Mouse (Mus musculus): ENCODE measurements around the gene Grap2. TPM values are rescaled to one million over a fixed set of nuclear protein-coding genes. Genes with fewer than 3 reads are reported as not detected.

Grap2 gene
- polyA plus RNA-seq, 1 experiment from 2014 or later: 1.5 TPM

DNA sequence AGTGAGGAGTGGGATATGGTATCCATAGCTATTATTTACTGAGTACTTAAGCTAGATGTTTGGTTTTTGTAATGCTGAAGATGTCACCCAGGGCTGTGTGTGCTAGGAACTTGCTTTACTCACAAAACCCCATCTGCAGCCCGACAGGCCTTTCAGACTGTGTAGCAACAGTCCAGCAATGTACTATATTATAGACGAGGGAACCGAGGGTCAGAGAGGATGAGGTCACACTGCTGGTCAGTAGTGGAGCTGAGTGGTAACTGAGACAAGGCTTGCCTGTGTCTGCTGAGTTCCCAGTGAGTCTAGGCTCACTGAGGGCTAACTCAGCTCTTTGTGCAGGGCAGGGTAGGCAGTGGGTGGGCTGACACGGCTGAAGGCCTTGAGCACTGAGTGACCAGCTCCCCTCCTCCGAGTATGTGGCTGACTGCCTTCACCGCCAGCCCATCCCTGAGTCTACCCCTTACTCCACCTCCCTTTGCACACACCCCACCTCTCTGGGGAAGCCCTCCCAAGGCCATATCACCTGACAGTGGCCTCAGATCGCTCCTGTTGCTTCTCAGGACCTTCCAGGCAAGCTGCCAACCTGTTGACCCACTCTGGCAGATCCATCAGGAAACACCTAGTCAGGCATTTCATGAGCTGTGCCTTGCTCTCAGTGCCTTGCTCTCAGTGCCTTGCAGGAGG, 108.1 kb downstream of the Grap2 start:
- no peak overlapping the region for H3K9ac ChIP-seq (ENCODE audit: low read length)
- WGBS: 43% methylated on average over 7 of the region's 7 CpGs
- H3K4me1 ChIP-seq (replicated peaks; ENCODE audit: control insufficient read depth, insufficient read depth, low read length): peaks cover 17% of the 10 kb centered on the region
- no peaks in the 10 kb centered on the region for H3K36me3 ChIP-seq (ENCODE audit: control insufficient read depth, insufficient read depth, low read length)
- ATAC-seq (ENCODE audit: low read depth): no peak
- H3K27me3 ChIP-seq (ENCODE audit: control insufficient read depth, insufficient read depth, low read depth, low read length): no peaks in the 10 kb centered on the region
- H3K27ac ChIP-seq (ENCODE audit: low read length): no peak overlapping the region
- H3K4me3 ChIP-seq (ENCODE audit: low read length): no peak overlapping the region
- H3K9me3 ChIP-seq (ENCODE audit: control insufficient read depth, low read length): no peaks in the 10 kb centered on the region
- no peak overlapping the region for H3K4me2 ChIP-seq (ENCODE audit: low read depth, low read length)

DNA sequence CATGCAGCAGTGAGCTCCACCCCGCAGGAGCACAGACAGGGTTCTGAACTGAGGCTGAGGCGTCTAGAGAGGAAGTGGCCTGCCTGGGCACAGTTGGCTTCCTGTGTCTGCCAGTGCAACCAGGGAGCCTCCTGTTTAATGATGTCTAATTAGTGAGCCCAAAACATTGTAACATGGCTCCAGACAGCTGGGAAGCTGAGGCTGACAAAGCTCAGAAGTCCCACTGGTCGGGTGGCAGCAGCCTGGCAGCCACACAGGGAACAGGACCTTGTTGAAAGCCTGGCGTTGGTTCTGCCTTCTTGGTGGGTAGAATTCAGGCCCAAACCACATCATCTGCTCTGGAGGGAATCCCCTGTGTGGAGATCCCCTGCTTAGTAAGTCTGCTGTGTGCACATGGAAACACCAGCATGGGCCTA, 109.1 kb downstream of the Grap2 start:
- Histone ChIP-seq H3K27me3 (ENCODE audit: control insufficient read depth, insufficient read depth, low read depth, low read length) (no peaks in the 10 kb centered on the region), H3K9ac (ENCODE audit: low read length) (no peak overlapping the region), H3K4me3 (ENCODE audit: low read length) (no peak overlapping the region), H3K4me2 (ENCODE audit: low read depth, low read length) (no peak overlapping the region), H3K36me3 (ENCODE audit: control insufficient read depth, insufficient read depth, low read length) (no peaks in the 10 kb centered on the region), H3K4me1 (replicated peaks; ENCODE audit: control insufficient read depth, insufficient read depth, low read length) (peaks cover 17% of the 10 kb centered on the region), H3K9me3 (ENCODE audit: control insufficient read depth, low read length) (no peaks in the 10 kb centered on the region), H3K27ac (ENCODE audit: low read length) (no peak overlapping the region)
- ATAC-seq (ENCODE audit: low read depth): no peak
- WGBS: 62% methylated on average over 4 of the region's 4 CpGs

DNA sequence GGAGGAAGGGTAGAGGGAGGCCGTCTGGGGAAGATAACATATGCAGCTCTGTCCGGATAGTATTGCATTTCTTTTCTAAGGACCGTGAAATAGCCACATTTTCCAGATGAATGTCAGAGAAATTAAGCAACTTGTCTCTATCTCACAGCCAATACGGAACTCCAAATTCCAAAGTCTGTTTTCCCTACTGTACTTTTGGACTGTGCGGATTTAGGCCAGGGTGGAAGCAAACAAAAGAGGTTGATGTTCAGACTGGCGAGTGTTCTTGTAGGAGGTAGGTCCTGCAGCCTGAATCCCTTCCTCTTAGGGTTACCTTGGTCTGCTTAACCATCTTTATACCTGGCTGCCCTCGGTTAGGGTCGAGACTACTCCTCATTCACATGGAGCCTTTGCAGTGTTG, 109.9 kb downstream of the Grap2 start:
- Histone ChIP-seq H3K36me3 (ENCODE audit: control insufficient read depth, insufficient read depth, low read length) (no peaks in the 10 kb centered on the region), H3K27me3 (ENCODE audit: control insufficient read depth, insufficient read depth, low read depth, low read length) (no peaks in the 10 kb centered on the region), H3K27ac (ENCODE audit: low read length) (no peak overlapping the region), H3K4me1 (replicated peaks; ENCODE audit: control insufficient read depth, insufficient read depth, low read length) (peaks cover 17% of the 10 kb centered on the region), H3K9ac (ENCODE audit: low read length) (no peak overlapping the region), H3K9me3 (ENCODE audit: control insufficient read depth, low read length) (no peaks in the 10 kb centered on the region), H3K4me3 (ENCODE audit: low read length) (no peak overlapping the region), H3K4me2 (ENCODE audit: low read depth, low read length) (no peak overlapping the region)
- no peak for ATAC-seq (ENCODE audit: low read depth)
- 81% methylated on average over 8 of the region's 8 CpGs for WGBS

DNA sequence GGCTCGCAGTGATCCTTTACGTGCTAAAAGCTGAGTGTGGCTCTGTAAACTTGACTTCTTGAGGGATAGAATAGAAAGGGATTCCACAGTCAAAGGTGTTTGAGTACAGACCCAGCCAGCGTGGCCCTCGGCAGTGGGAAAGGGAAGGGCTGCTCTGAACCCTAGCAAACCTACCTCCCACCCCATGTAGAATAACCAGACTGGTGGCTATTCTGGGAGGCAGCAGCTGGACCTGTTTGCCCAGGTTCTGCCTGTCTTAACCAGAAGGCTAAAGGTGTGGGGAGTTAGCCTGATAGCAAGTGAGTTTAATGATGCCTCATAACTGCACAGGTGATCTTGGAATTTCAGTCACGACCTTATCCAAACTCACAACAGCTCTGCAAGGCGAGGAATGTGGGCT, 110.8 kb downstream of the Grap2 start:
- WGBS: 51% methylated on average over 6 of the region's 6 CpGs
- no peak overlapping the region for H3K27ac ChIP-seq (ENCODE audit: low read length)

DNA sequence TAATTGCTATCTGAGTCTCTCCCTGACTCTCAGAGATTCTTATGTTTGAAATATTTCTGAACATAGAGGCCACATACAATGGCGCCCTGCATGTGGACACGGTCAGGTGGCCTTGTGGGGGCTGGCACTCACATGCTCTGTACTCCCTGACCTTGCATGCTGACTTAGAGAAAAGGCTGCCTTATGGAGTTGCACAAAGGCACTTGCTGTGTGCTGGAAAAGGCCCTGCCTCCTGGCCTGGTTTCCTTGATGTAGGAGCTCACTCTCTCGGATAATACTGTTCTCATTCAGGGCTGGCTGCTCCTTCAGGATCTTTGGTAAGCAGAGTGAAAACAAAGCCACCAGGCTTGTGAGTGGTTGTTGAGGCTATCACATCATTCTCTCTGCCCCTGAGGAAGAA, 111.6 kb downstream of the Grap2 start:
- Histone ChIP-seq H3K36me3 (ENCODE audit: control insufficient read depth, insufficient read depth, low read length) (no peaks in the 10 kb centered on the region), H3K9me3 (ENCODE audit: control insufficient read depth, low read length) (no peaks in the 10 kb centered on the region), H3K27ac (ENCODE audit: low read length) (no peak overlapping the region), H3K4me3 (ENCODE audit: low read length) (no peak overlapping the region), H3K27me3 (ENCODE audit: control insufficient read depth, insufficient read depth, low read depth, low read length) (no peaks in the 10 kb centered on the region), H3K4me2 (ENCODE audit: low read depth, low read length) (no peak overlapping the region), H3K4me1 (replicated peaks; ENCODE audit: control insufficient read depth, insufficient read depth, low read length) (peaks cover 17% of the 10 kb centered on the region), H3K9ac (ENCODE audit: low read length) (no peak overlapping the region)
- ATAC-seq (ENCODE audit: low read depth): no peak
- 66% methylated on average over 3 of the region's 3 CpGs for WGBS

More for the DNA sequence above, 110.8 kb downstream of the Grap2 start:
- H3K9me3 ChIP-seq (ENCODE audit: control insufficient read depth, low read length): no peaks in the 10 kb centered on the region
- no peaks in the 10 kb centered on the region for H3K27me3 ChIP-seq (ENCODE audit: control insufficient read depth, insufficient read depth, low read depth, low read length)
- no peak overlapping the region for H3K4me2 ChIP-seq (ENCODE audit: low read depth, low read length)
- H3K36me3 ChIP-seq (ENCODE audit: control insufficient read depth, insufficient read depth, low read length): no peaks in the 10 kb centered on the region
- no peak overlapping the region for H3K4me3 ChIP-seq (ENCODE audit: low read length)
- no peak for ATAC-seq (ENCODE audit: low read depth)
- peaks cover 17% of the 10 kb centered on the region for H3K4me1 ChIP-seq (replicated peaks; ENCODE audit: control insufficient read depth, insufficient read depth, low read length)
- H3K9ac ChIP-seq (ENCODE audit: low read length): no peak overlapping the region

DNA sequence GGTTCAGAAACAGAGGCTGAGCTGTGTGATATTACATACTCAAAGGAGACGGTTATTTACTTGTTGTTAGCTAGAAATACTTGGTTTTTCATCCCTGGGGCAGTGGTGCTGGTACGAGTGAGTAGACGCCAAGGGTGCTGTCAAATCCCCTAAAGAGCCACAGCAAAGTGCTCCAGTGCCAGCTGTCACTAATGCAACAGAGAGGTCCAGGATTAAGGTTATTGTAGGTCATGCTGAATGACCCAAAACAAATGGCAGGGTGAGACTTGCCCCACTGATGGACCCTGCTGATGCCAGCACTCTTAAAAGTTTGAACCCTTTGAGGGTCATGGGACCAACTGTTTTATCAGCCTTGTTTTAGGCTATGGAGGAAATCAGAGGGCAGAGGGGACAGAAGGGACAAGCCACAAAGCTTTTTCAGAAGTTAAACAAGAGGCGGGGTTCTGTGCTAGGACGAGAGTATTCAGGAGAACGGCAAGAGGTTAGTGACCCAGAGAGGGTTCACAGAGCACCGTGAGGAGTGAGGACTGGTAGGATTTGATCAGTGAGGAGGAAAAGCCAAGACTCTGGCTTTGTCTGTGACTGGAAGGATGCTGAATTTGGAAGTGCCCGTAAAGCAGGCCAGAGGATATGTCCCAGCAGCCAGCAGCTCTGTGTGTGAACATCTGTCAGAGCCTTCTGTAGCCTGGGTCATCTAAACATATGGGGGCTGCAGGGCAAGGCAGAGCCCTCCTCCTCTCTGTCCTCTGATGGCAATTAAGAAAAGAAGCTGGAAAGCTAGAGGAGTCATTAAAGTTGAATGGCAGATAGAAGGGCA, 112.6 kb downstream of the Grap2 start:
- no peak overlapping the region for H3K27ac ChIP-seq (ENCODE audit: low read length)
- no peaks in the 10 kb centered on the region for H3K27me3 ChIP-seq (ENCODE audit: control insufficient read depth, insufficient read depth, low read depth, low read length)
- no peak overlapping the region for H3K4me2 ChIP-seq (ENCODE audit: low read depth, low read length)
- 0 out of 2 replicates have a peak, but pooled peaks have one; percentile 41 for ATAC-seq (ENCODE audit: low read depth)
- no peak overlapping the region for H3K9ac ChIP-seq (ENCODE audit: low read length)
- WGBS: 30% methylated on average over 8 of the region's 8 CpGs
- H3K9me3 ChIP-seq (ENCODE audit: control insufficient read depth, low read length): no peaks in the 10 kb centered on the region
- no peaks in the 10 kb centered on the region for H3K36me3 ChIP-seq (ENCODE audit: control insufficient read depth, insufficient read depth, low read length)
- H3K4me3 ChIP-seq (ENCODE audit: low read length): no peak overlapping the region
- peaks cover 9% of the 10 kb centered on the region; the same call in 1 of the 2 replicates for H3K4me1 ChIP-seq (replicated peaks; ENCODE audit: control insufficient read depth, insufficient read depth, low read length)

DNA sequence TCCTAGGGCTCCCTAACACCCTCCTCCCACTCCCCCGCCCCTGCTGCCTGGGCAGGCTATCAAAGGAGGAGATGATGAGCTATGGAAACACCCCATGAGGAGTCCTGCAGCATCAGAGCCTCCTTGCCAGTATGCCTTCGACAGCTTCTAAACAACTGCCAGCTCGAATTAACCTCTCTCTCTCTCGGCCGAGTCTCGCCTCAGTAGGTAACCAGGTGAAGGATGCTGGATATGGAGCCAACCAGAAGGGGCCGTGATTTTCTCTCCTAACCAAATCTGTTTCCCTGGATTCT, 113.2 kb downstream of the Grap2 start:
- Histone ChIP-seq H3K9me3 (ENCODE audit: control insufficient read depth, low read length) (no peaks in the 10 kb centered on the region), H3K4me3 (ENCODE audit: low read length) (no peak overlapping the region), H3K27me3 (ENCODE audit: control insufficient read depth, insufficient read depth, low read depth, low read length) (no peaks in the 10 kb centered on the region), H3K4me1 (replicated peaks; ENCODE audit: control insufficient read depth, insufficient read depth, low read length) (peaks cover 7% of the 10 kb centered on the region; the same call in 1 of the 2 replicates), H3K4me2 (ENCODE audit: low read depth, low read length) (no peak overlapping the region), H3K36me3 (ENCODE audit: control insufficient read depth, insufficient read depth, low read length) (no peaks in the 10 kb centered on the region), H3K27ac (ENCODE audit: low read length) (no peak overlapping the region), H3K9ac (ENCODE audit: low read length) (no peak overlapping the region)
- WGBS: 41% methylated on average over 7 of the region's 7 CpGs
- no peak for ATAC-seq (ENCODE audit: low read depth)

DNA sequence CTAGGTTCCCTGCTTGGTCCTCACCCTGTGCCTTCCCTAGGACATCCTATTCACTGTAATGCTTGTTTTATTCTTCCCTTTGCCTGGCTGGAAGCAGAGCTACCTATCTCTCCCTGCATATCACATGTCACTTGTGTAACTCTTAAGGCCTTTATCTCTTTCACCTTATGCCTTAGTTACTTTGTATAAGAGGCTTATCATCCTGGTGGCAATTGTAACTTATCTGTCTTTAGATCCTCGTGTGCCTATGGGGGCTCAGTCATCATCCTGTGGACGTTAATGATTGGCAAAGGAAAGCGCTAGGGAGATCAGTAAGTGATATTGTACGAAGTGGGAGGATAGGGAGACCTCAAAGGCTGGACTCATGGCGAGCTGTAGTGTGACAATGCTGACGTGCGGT, 116.1 kb downstream of the Grap2 start:
- Histone ChIP-seq H3K9ac (ENCODE audit: low read length) (no peak overlapping the region), H3K27me3 (ENCODE audit: control insufficient read depth, insufficient read depth, low read depth, low read length) (no peaks in the 10 kb centered on the region), H3K27ac (ENCODE audit: low read length) (no peak overlapping the region), H3K4me2 (ENCODE audit: low read depth, low read length) (no peak overlapping the region), H3K36me3 (ENCODE audit: control insufficient read depth, insufficient read depth, low read length) (no peaks in the 10 kb centered on the region), H3K4me1 (replicated peaks; ENCODE audit: control insufficient read depth, insufficient read depth, low read length) (no peaks in the 10 kb centered on the region), H3K9me3 (ENCODE audit: control insufficient read depth, low read length) (no peaks in the 10 kb centered on the region), H3K4me3 (ENCODE audit: low read length) (no peak overlapping the region)
- WGBS: 39% methylated on average over 7 of the region's 7 CpGs
- ATAC-seq (ENCODE audit: low read depth): no peak

DNA sequence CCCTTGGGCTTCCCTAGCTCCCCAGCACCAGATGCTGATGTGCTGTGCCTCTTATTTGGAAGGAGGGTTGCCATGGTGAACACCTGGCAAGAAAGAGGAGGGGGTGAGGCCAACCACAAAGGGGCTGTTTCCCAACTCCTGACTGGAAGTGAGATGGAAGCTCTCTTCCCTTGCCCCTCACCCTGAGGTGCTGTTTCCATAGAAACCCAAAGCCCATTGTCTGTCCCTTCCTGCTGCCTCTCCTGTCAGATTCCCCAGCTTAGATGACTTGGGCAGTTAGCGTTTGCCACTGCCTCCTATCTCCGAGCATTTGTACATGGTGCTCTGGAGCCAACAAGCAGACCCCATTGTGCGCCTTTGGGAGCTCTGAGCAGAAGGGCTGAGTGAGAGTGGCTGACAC, 121.1 kb downstream of the Grap2 start:
- Histone ChIP-seq H3K4me1 (replicated peaks; ENCODE audit: control insufficient read depth, insufficient read depth, low read length) (no peaks in the 10 kb centered on the region), H3K27me3 (ENCODE audit: control insufficient read depth, insufficient read depth, low read depth, low read length) (no peaks in the 10 kb centered on the region), H3K9me3 (ENCODE audit: control insufficient read depth, low read length) (no peaks in the 10 kb centered on the region), H3K36me3 (ENCODE audit: control insufficient read depth, insufficient read depth, low read length) (no peaks in the 10 kb centered on the region), H3K4me2 (ENCODE audit: low read depth, low read length) (no peak overlapping the region), H3K4me3 (ENCODE audit: low read length) (no peak overlapping the region), H3K27ac (ENCODE audit: low read length) (no peak overlapping the region), H3K9ac (ENCODE audit: low read length) (no peak overlapping the region)
- no peak for ATAC-seq (ENCODE audit: low read depth)
- WGBS: 39% methylated on average over 3 of the region's 3 CpGs
